Mouse (Mus musculus): ENCODE results near the gene Pygo1.

The Pygo1 gene

DNA sequence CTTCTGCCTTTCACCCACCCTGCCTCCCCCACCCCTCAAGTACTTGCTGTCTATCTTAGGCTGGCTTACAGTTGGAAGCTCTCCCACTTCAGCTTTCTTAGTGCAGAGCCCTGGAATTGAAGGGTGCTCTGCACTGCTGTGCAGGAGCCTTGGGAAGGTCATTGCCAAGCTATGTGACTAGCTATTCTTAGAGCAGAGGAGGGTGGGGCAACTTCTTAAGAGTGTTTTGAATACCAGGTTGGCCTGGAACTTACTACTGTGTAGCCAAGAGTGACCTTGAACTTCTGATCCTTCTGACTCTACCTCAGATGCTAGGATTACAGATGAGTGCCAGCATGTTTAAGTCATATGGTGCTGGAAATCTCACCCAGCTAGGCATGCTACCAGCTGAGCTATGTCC, 70.7 kb downstream of the Pygo1 start:
- DNase-seq = no peak

GRCm38 (mm10) chr9:72996806-72997205, 71.4 kb downstream of the Pygo1 start:
- DNase-seq = no peak

DNA sequence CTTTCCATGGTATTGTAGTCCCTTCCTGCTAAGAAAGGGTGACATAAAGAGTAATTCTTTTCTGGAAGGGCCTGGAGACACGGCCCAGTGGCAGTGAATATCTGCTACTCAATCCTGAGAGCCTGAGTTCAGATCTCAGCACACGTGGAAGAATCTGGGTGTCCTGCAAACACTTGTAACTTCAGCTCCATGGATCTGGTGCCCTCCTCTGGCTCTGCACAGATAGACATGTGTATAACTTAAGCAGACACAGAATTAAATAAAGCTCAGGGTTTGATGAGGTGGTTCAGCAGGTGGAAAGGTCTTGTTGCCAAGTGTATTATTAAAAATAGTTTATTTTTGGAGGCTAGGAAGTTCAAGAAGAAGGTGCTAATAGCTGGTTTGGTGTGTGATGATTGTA, 75.0 kb downstream of the Pygo1 start:
- no peak for DNase-seq

GRCm38 (mm10) chr9:73001314-73002011, 76.0 kb downstream of the Pygo1 start:
- DNase-seq = no peak
